Mouse (Mus musculus): ENCODE results near the gene Gemin4.

- TF ChIP-seq POLR2A (IDR thresholded peaks at IDR 0.05; ENCODE audit: low read depth, low read length) (no peak), CTCF (IDR thresholded peaks at IDR 0.05; ENCODE audit: borderline replicate concordance, insufficient read depth, low read length) (no peak)
Measured at GRCm38 (mm10) chr11:76225051-76225450, 7.6 kb upstream of the Gemin4 start.

Measured in embryonic fibroblast, embryonic 13.5 days (primary cell).